Mouse (Mus musculus) intestine, embryonic 15.5 days (tissue): ENCODE data around the gene Phlda1. TPM values are rescaled to one million over a fixed set of nuclear protein-coding genes. Genes with fewer than 3 reads are reported as not detected.
A peak's percentile ranks its signal among the peaks of the same experiment; 100 is the strongest.

Experiments used
- ATAC-seq: fragments of 200-750 bp; cut with Nextera tagmentation; 2 replicates; pipeline ENCODE4 v1.8.0; 2017; ENCODE audit warnings: moderate TSS enrichment, moderate library complexity
- H3K27ac ChIP-seq: fragments of 300-500 bp; sonication (generic); 2 replicates; pipeline ENCODE4 v1.5.1; 2015; ENCODE audit warnings: mild to moderate bottlenecking, inconsistent platforms
- H3K27me3 ChIP-seq: fragments of 300-500 bp; sonication (generic); replicated peaks from 2 replicates; pipeline ENCODE4 v1.6.1; 2015; ENCODE audit warnings: inconsistent platforms
- H3K36me3 ChIP-seq: fragments of 300-500 bp; sonication (generic); 2 replicates; pipeline ENCODE4 v1.6.1; 2015; ENCODE audit warnings: inconsistent platforms
- H3K4me1 ChIP-seq: fragments of 300-500 bp; sonication (generic); replicated peaks from 2 replicates; pipeline ENCODE4 v1.6.1; 2015; ENCODE audit warnings: inconsistent platforms
- H3K4me2 ChIP-seq: fragments of 300-500 bp; sonication (generic); replicated peaks from 2 replicates; pipeline ENCODE4 v1.6.1; 2015; ENCODE audit warnings: mild to moderate bottlenecking, inconsistent platforms
- H3K4me3 ChIP-seq: fragments of 300-500 bp; sonication (generic); replicated peaks from 2 replicates; pipeline ENCODE4 v1.5.1; 2015; ENCODE audit warnings: inconsistent platforms
- H3K9ac ChIP-seq: fragments of 300-500 bp; sonication (generic); 2 replicates; pipeline ENCODE4 v1.6.1; 2015; ENCODE audit warnings: inconsistent platforms
- H3K9me3 ChIP-seq: fragments of 300-500 bp; sonication (generic); 2 replicates; pipeline ENCODE4 v1.6.1; 2016; ENCODE audit warnings: inconsistent platforms
- WGBS: fragments of 180-500 bp; shearing (Covaris S2); methylation state at CpG from one replicate; pipeline ENCODE4 v1.1.7; 2015; 5-methylcytosine and 5-hydroxymethylcytosine counted together
- polyA plus RNA-seq: library from polyadenylated mRNA; unstranded; fragments of >200 nt; fragmentation: Nextera tagmentation; extraction: Ambion mirVana; gene quantifications from 2 replicates; pipeline ENCODE4 v1.2.1, GENCODE M21; 2015

The Phlda1 gene
- polyA plus RNA-seq, 1 experiment from 2014 or later = 43.2 TPM

DNA sequence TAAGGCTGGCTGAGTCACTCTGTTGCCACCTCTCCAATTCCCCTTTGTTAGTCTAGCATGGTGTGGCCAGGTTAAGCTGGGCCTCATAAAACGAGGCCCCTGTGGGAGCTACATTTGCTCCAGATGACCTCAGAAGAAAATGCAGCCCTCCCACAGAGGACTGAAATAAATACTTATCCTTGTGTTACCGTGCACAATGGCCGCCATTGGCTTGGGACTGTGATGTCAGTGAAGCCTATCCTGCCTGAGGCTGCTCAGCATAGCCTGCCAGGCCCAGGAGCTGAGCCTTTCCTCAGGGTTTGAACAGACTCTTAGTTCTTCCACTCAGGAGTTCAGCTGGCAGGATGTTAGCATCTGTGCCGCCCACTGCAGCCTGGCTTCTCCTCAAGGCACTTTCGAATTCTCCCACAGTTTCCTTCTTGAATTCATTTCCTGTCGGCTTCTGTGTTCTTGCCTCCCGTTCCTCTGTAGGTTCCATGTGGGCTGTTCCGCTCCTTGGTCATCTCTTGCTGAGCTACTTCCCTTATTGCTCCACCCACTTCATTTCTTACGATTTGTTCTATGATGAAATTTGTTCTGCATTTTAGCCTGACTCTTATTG, 33.7 kb downstream of the Phlda1 start:
- Histone ChIP-seq H3K9ac (no peak overlapping the region), H3K4me2 (peak overlapping the region; percentile 25)

DNA sequence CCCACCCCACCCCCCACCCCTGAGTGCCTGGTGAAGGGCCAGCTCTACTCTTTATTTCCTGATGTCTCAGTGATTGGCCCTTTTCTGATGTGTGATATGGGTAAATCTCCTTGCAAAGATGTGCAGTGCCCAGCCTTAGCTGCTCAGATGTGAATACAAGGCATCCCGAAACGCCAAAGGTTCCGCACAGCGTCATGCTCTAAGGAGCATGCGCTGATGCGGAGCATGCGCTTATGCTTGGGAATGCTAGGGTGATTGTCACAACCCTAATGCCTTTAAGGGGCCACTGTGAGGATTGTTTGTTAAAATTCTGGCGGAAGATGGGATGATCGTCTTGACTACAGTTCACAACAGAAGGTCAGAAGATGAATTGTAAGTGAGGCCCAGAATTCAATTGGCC, 34.6 kb downstream of the Phlda1 start:
- Histone ChIP-seq H3K9me3 (no peaks in the 10 kb centered on the region), H3K27ac (no peak overlapping the region), H3K4me3 (no peak overlapping the region), H3K4me2 (no peak overlapping the region), H3K9ac (no peak overlapping the region), H3K36me3 (no peaks in the 10 kb centered on the region), H3K4me1 (peaks cover 30% of the 10 kb centered on the region), H3K27me3 (no peaks in the 10 kb centered on the region)
- 93% methylated on average over 9 of the region's 9 CpGs for WGBS
- no peak for ATAC-seq

More for the DNA sequence above, 33.7 kb downstream of the Phlda1 start:
- ATAC-seq = peak; percentile 56
- Histone ChIP-seq H3K4me1 (peaks cover 30% of the 10 kb centered on the region), H3K9me3 (no peaks in the 10 kb centered on the region), H3K27ac (peak overlapping the region; percentile 63), H3K27me3 (no peaks in the 10 kb centered on the region), H3K4me3 (no peak overlapping the region), H3K36me3 (no peaks in the 10 kb centered on the region)
- 22% methylated on average over 9 of the region's 9 CpGs for WGBS

GRCm38 (mm10) chr10:111543106-111543505, 37.0 kb downstream of the Phlda1 start:
- no peak overlapping the region for H3K4me2 ChIP-seq
- H3K27ac ChIP-seq = peak overlapping the region; percentile 61; the same call in 1 of the 2 replicates
- H3K27me3 ChIP-seq = no peaks in the 10 kb centered on the region
- H3K9ac ChIP-seq = no peak overlapping the region
- no peak overlapping the region for H3K4me3 ChIP-seq
- ATAC-seq = no peak
- no peaks in the 10 kb centered on the region for H3K36me3 ChIP-seq
- WGBS = 85% methylated on average over 7 of the region's 7 CpGs
- H3K4me1 ChIP-seq = peaks cover 36% of the 10 kb centered on the region
- no peaks in the 10 kb centered on the region for H3K9me3 ChIP-seq

DNA sequence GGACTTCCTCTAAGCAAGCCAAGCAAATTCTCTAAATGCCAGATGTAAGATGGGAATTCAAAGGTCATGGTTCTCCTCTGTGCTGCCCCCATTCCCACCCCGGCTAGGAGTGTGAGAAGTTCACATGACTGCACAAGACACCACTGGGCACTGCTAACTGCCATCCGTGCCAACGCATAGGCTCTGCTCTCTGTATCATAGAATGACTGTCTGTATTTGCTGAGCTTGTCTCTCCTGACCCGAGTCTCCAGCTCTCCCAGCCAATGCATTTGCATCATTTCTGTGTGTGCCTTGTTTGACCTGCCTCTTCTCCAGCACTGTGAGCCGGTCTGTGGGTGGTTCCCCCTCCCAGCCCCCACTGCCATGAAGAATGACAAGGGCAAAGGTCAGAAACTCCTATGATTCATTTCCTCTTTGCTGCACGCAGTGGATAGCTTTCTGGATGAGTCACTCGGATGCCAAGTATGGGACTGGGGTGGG, 37.7 kb downstream of the Phlda1 start:
- Histone ChIP-seq H3K4me3 (no peak overlapping the region), H3K4me1 (peaks cover 35% of the 10 kb centered on the region), H3K27me3 (no peaks in the 10 kb centered on the region), H3K9ac (no peak overlapping the region), H3K36me3 (no peaks in the 10 kb centered on the region), H3K4me2 (no peak overlapping the region; the same call in 1 of the 2 replicates), H3K27ac (peak overlapping the region; percentile 61), H3K9me3 (no peaks in the 10 kb centered on the region)
- 17% methylated on average over 7 of the region's 7 CpGs for WGBS
- peak; percentile 78 for ATAC-seq

GRCm38 (mm10) chr10:111544311-111544710, 38.2 kb downstream of the Phlda1 start:
- no peak overlapping the region for H3K4me2 ChIP-seq
- no peak overlapping the region for H3K9ac ChIP-seq
- 78% methylated on average over 4 of the region's 4 CpGs for WGBS
- peaks cover 30% of the 10 kb centered on the region for H3K4me1 ChIP-seq
- peak overlapping the region; percentile 61; the same call in 1 of the 2 replicates for H3K27ac ChIP-seq
- no peaks in the 10 kb centered on the region for H3K9me3 ChIP-seq
- ATAC-seq = no peak
- H3K4me3 ChIP-seq = no peak overlapping the region
- H3K27me3 ChIP-seq = no peaks in the 10 kb centered on the region
- H3K36me3 ChIP-seq = no peaks in the 10 kb centered on the region

DNA sequence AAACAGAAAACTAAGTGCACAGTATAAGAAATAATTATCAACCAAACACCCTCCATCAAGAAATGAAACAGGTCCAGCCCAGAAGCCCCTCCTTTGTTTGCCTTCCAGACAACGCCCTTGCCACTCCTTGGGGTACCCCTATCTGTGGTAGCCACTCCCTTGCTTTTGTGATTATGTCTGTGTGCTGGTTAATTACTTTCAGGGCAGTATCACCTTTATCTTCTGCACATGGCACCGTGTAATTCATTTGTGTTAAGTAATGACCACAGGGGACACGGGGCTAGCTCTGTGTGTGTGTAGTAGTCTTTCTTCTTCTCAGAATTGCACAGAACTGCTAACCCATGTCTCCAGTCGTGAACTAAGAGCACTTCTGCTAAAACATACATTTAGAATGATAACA, 39.6 kb downstream of the Phlda1 start:
- peak; percentile 75 for ATAC-seq
- H3K9me3 ChIP-seq = no peaks in the 10 kb centered on the region

DNA sequence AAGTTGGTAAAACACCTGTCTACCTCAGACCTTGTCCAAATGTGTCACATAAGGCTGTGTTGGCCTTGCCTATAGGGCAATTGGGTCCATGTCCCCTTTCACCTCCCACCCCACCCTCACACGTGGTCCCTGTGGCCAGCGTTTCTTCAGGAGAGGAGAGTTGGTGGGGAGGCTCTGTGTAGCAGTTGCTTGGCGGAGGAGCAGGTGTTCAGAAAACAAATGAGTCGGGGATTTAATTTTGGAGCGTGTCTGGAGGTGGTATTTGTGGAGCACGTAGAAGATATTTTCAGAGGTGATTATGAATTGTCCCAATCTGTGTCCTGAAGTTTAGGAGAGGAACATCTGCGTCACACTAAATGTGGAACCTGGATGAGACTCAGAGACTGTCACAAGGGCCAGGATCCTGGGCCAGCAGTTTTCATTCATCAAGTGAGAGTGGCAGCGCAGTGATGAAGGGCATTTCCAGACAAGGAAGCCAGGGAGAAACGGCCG, 41.8 kb downstream of the Phlda1 start:
- Histone ChIP-seq H3K9me3 (no peaks in the 10 kb centered on the region), H3K36me3 (no peaks in the 10 kb centered on the region), H3K4me2 (no peak overlapping the region), H3K27me3 (no peaks in the 10 kb centered on the region), H3K9ac (no peak overlapping the region), H3K4me1 (peaks cover 36% of the 10 kb centered on the region), H3K27ac (no peak overlapping the region), H3K4me3 (no peak overlapping the region)
- 78% methylated on average over 10 of the region's 10 CpGs for WGBS
- ATAC-seq = no peak

More for the DNA sequence above, 39.6 kb downstream of the Phlda1 start:
- Histone ChIP-seq H3K27ac (no peak overlapping the region), H3K27me3 (no peaks in the 10 kb centered on the region), H3K4me1 (peaks cover 29% of the 10 kb centered on the region), H3K4me3 (no peak overlapping the region), H3K36me3 (no peaks in the 10 kb centered on the region), H3K9ac (no peak overlapping the region), H3K4me2 (no peak overlapping the region)
- 59% methylated on average over 4 of the region's 4 CpGs for WGBS

GRCm38 (mm10) chr10:111550075-111550695, 44.1 kb downstream of the Phlda1 start:
- ATAC-seq = peak; percentile 16; the same call in 1 of the 2 replicates
- Histone ChIP-seq H3K9ac (no peak overlapping the region), H3K4me3 (no peak overlapping the region), H3K4me2 (no peak overlapping the region), H3K27ac (no peak overlapping the region), H3K9me3 (no peaks in the 10 kb centered on the region), H3K36me3 (no peaks in the 10 kb centered on the region), H3K4me1 (peaks cover 28% of the 10 kb centered on the region), H3K27me3 (no peaks in the 10 kb centered on the region)
- 36% methylated on average over 6 of the region's 6 CpGs for WGBS

GRCm38 (mm10) chr10:111553695-111554094, 47.6 kb downstream of the Phlda1 start:
- Histone ChIP-seq H3K9me3 (no peaks in the 10 kb centered on the region), H3K4me1 (peaks cover 23% of the 10 kb centered on the region), H3K9ac (no peak overlapping the region), H3K36me3 (no peaks in the 10 kb centered on the region), H3K27me3 (no peaks in the 10 kb centered on the region), H3K4me3 (no peak overlapping the region), H3K27ac (no peak overlapping the region), H3K4me2 (no peak overlapping the region)
- 42% methylated on average over 7 of the region's 7 CpGs for WGBS
- no peak for ATAC-seq

GRCm38 (mm10) chr10:111554651-111555050, 48.6 kb downstream of the Phlda1 start:
- ATAC-seq = no peak
- no peaks in the 10 kb centered on the region for H3K9me3 ChIP-seq
- H3K27me3 ChIP-seq = no peaks in the 10 kb centered on the region
- no peak overlapping the region for H3K4me3 ChIP-seq
- H3K9ac ChIP-seq = no peak overlapping the region
- no peak overlapping the region for H3K27ac ChIP-seq
- no peak overlapping the region for H3K4me2 ChIP-seq
- no peaks in the 10 kb centered on the region for H3K36me3 ChIP-seq
- peaks cover 29% of the 10 kb centered on the region for H3K4me1 ChIP-seq
- 82% methylated on average over 5 of the region's 5 CpGs for WGBS

DNA sequence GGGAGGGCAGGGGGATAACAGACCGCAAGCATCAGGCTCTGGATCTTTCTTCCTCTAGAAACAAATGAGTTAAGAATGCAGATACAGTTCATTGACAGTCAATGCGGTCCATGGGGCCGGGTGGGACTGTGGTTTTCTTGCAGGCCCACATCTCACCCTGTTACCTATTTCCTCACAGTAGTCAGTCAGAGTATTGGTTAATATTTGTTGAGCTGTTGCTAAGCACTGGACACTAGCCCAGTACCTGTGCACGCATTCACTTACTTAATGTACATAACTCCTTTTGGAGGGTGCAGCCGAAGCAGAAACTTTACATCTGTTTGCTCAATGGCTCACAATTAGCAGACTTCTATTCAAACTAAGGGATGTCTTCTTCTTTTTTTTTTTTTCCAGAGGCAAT, 52.1 kb downstream of the Phlda1 start:
- no peak overlapping the region for H3K4me2 ChIP-seq
- H3K9me3 ChIP-seq = no peaks in the 10 kb centered on the region
- H3K4me3 ChIP-seq = no peak overlapping the region
- H3K9ac ChIP-seq = no peak overlapping the region
- no peaks in the 10 kb centered on the region for H3K27me3 ChIP-seq
- 0 out of 2 replicates have a peak, but pooled peaks have one; percentile 26 for ATAC-seq
- WGBS = 46% methylated on average over 5 of the region's 5 CpGs
- no peak overlapping the region for H3K27ac ChIP-seq
- no peaks in the 10 kb centered on the region for H3K36me3 ChIP-seq
- peaks cover 16% of the 10 kb centered on the region for H3K4me1 ChIP-seq
